Mouse (Mus musculus): Measurements from ENCODE around the gene Med10.

GRCm38 (mm10) chr13:69830606-69831005 lies 28.4 kb downstream of the Med10 start:
- TF ChIP-seq ZC3H11A (IDR thresholded peaks at IDR 0.05; ENCODE audit: borderline replicate concordance, low read depth, low read length) (no peak), HCFC1 (IDR thresholded peaks at IDR 0.05; ENCODE audit: borderline replicate concordance, insufficient read depth, low read length) (no peak)
